Mouse (Mus musculus) lung, postnatal 25 days (tissue): Measurements from ENCODE around the gene Gstm2.

Experiments used
- DNase-seq: peaks from one replicate; pipeline ENCODE4 v3.0.0; 2022; ENCODE audit warnings: low spot score

Gstm2 gene

GRCm38 (mm10) chr3:107941261-107941660 is 45.0 kb downstream of the Gstm2 start:
- no peak for DNase-seq

GRCm38 (mm10) chr3:107940524-107940923 is 45.7 kb downstream of the Gstm2 start:
- no peak for DNase-seq

- DNase-seq = no peak
Observed at GRCm38 (mm10) chr3:107939830-107940229, 46.4 kb downstream of the Gstm2 start.

GRCm38 (mm10) chr3:107939403-107939802 is 46.9 kb downstream of the Gstm2 start:
- peak; percentile 84 for DNase-seq

GRCm38 (mm10) chr3:107935888-107936287 is 50.4 kb downstream of the Gstm2 start:
- no peak for DNase-seq

GRCm38 (mm10) chr3:107935268-107935667 is 51.0 kb downstream of the Gstm2 start:
- DNase-seq = no peak

- no peak for DNase-seq
Observed at GRCm38 (mm10) chr3:107932128-107932527, 54.1 kb downstream of the Gstm2 start.
